Mouse (Mus musculus): ENCODE measurements around the gene Cux2.

GRCm38 (mm10) chr5:121925291-121925690 is 124.6 kb downstream of the Cux2 start:
- TF ChIP-seq POLR2A (IDR thresholded peaks at IDR 0.05; ENCODE audit: low read depth, low read length), result no peak
- no peak for TF ChIP-seq CTCF (conservative IDR thresholded peaks at IDR 0.05; ENCODE audit: insufficient read depth, insufficient read length, low read depth, low read length)
